Mouse (Mus musculus) MEL (cell line): ENCODE results near the gene Cdkal1.

Source experiments
- CTCF ChIP-seq, 3 experiments: IDR thresholded peaks in 2 of 3; conservative IDR thresholded peaks in 1 of 3; 2 replicates each; pipeline ENCODE4 v1.5.1; 2011 to 2012; ENCODE audit warnings: low read length in 3 of 3, low read depth in 2 of 3, mild to moderate bottlenecking in 2 of 3, improper control_type of control experiment in 1 of 3, inconsistent platforms in 1 of 3, mixed read lengths in 1 of 3, moderate library complexity in 1 of 3; ENCODE audit not compliant: control insufficient read depth in 1 of 3, insufficient read depth in 1 of 3, poor library complexity in 1 of 3, severe bottlenecking in 1 of 3
- EP300 ChIP-seq, 2 experiments: IDR thresholded peaks; 2 replicates each; pipeline ENCODE4 v1.6.1; 2011; ENCODE audit warnings: improper control_type of control experiment in 2 of 2, low read length in 2 of 2, low read depth in 1 of 2, mild to moderate bottlenecking in 1 of 2
- MYC ChIP-seq: IDR thresholded peaks from 2 replicates; pipeline ENCODE4 v1.6.1; 2011; ENCODE audit warnings: low read depth, mild to moderate bottlenecking, low read length, improper control_type of control experiment, moderate library complexity
- POLR2A ChIP-seq, 2 experiments: IDR thresholded peaks; 2 replicates each; pipeline ENCODE4 v1.6.1; 2011 to 2012; ENCODE audit warnings: low read length in 2 of 2, mild to moderate bottlenecking in 2 of 2, control low read depth in 1 of 2, improper control_type of control experiment in 1 of 2, low read depth in 1 of 2, moderate library complexity in 1 of 2; ENCODE audit not compliant: control insufficient read depth in 1 of 2, insufficient read depth in 1 of 2, poor library complexity in 1 of 2
- SIN3A ChIP-seq: IDR thresholded peaks from 2 replicates; pipeline ENCODE4 v1.6.1; 2012; ENCODE audit warnings: low read length, improper control_type of control experiment, inconsistent platforms
- TAL1 ChIP-seq: IDR thresholded peaks from 2 replicates; pipeline ENCODE4 v1.6.1; 2012; ENCODE audit warnings: mild to moderate bottlenecking, inconsistent platforms, low read length, moderate library complexity, mixed read lengths

DNA sequence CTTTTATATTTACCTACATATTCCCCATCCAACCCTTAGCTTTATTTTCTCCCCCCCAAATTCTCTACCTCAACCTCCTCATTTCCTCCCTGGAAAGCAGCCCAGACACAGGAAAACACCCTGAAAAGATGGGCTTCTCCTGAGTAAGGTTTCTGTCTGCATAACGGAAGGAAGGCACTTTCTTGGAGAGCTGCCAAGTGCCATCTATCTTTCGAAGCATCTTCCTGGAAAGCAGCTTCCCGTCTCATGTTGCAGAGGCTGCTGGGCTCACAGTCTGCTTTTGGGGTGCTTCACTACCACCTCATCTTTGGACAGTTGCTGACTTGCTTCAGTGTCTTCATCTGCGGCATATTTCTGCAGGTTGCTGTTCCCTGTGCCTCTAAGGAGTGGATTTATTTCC, 622.8 kb downstream of the Cdkal1 start:
- TF ChIP-seq POLR2A (IDR thresholded peaks at IDR 0.05; ENCODE audit: control insufficient read depth in 1 of 2, insufficient read depth in 1 of 2, low read depth in 1 of 2, low read length in 2 of 2, poor library complexity in 1 of 2) (no peak), CTCF (IDR thresholded peaks at IDR 0.05 in 2 of 3, conservative IDR thresholded peaks at IDR 0.05 in 1 of 3; ENCODE audit: control insufficient read depth in 1 of 3, insufficient read depth in 1 of 3, low read depth in 2 of 3, low read length in 3 of 3, poor library complexity in 1 of 3, severe bottlenecking in 1 of 3) (no peak), MYC (no peak), SIN3A (no peak), TAL1 (no peak), EP300 (IDR thresholded peaks at IDR 0.05; ENCODE audit: low read depth in 1 of 2, low read length in 2 of 2) (no peak)
